Mouse (Mus musculus): ENCODE measurements around the gene Gmfb. TPM values are rescaled to one million over a fixed set of nuclear protein-coding genes. Genes with fewer than 3 reads are reported as not detected.
A peak's percentile ranks its signal among the peaks of the same experiment; 100 is the strongest.

The Gmfb gene
- polyA plus RNA-seq, 1 experiment from 2014 or later, result 79.6 TPM

GRCm38 (mm10) chr14:46778756-46779155, 43.3 kb downstream of the Gmfb start:
- ATAC-seq (ENCODE audit: insufficient read depth), result no peak
- Histone ChIP-seq H3K9me3 (ENCODE audit: low read depth, low read length) (peaks cover 3% of the 10 kb centered on the region; the same call in 1 of the 2 replicates), H3K27ac (ENCODE audit: low read depth) (no peak overlapping the region), H3K4me3 (ENCODE audit: low read depth, low read length) (no peak overlapping the region), H3K27me3 (ENCODE audit: insufficient read depth, low read length) (no peaks in the 10 kb centered on the region), H3K36me3 (ENCODE audit: insufficient read depth) (peaks cover 93% of the 10 kb centered on the region), H3K4me2 (no peak overlapping the region), H3K9ac (no peak overlapping the region), H3K4me1 (ENCODE audit: insufficient read depth) (no peaks in the 10 kb centered on the region)
- 97% methylated on average over 9 of the region's 9 CpGs for WGBS
- DNase-seq, result no peak
- no peak for TF ChIP-seq CTCF (IDR thresholded peaks at IDR 0.05; ENCODE audit: low read depth)

GRCm38 (mm10) chr14:46770036-46770435, 52.0 kb downstream of the Gmfb start:
- H3K27ac ChIP-seq (ENCODE audit: low read depth), result no peak overlapping the region
- peaks cover 75% of the 10 kb centered on the region for H3K36me3 ChIP-seq (ENCODE audit: insufficient read depth)
- no peak overlapping the region for H3K4me3 ChIP-seq (ENCODE audit: low read depth, low read length)
- ATAC-seq (ENCODE audit: insufficient read depth), result no peak
- H3K4me1 ChIP-seq (ENCODE audit: insufficient read depth), result no peaks in the 10 kb centered on the region
- no peaks in the 10 kb centered on the region for H3K27me3 ChIP-seq (ENCODE audit: insufficient read depth, low read length)
- no peak for TF ChIP-seq CTCF (IDR thresholded peaks at IDR 0.05; ENCODE audit: low read depth)
- no peak overlapping the region for H3K9ac ChIP-seq
- 62% methylated on average over 6 of the region's 6 CpGs for WGBS
- no peak overlapping the region for H3K4me2 ChIP-seq
- peak; percentile 14 for DNase-seq
- no peaks in the 10 kb centered on the region for H3K9me3 ChIP-seq (ENCODE audit: low read depth, low read length)

GRCm38 (mm10) chr14:46767116-46767515, 54.9 kb downstream of the Gmfb start:
- ATAC-seq (ENCODE audit: insufficient read depth) (no peak), DNase-seq (no peak)
- Histone ChIP-seq H3K4me3 (ENCODE audit: low read depth, low read length) (no peak overlapping the region), H3K9me3 (ENCODE audit: low read depth, low read length) (no peaks in the 10 kb centered on the region), H3K4me1 (ENCODE audit: insufficient read depth) (no peaks in the 10 kb centered on the region), H3K27ac (ENCODE audit: low read depth) (no peak overlapping the region), H3K36me3 (ENCODE audit: insufficient read depth) (peaks cover 72% of the 10 kb centered on the region), H3K4me2 (no peak overlapping the region), H3K9ac (no peak overlapping the region), H3K27me3 (ENCODE audit: insufficient read depth, low read length) (no peaks in the 10 kb centered on the region)
- WGBS, result 74% methylated on average over 12 of the region's 12 CpGs
- no peak for TF ChIP-seq CTCF (IDR thresholded peaks at IDR 0.05; ENCODE audit: low read depth)

- H3K36me3 ChIP-seq (ENCODE audit: insufficient read depth), result peaks cover 19% of the 10 kb centered on the region
- H3K27ac ChIP-seq (ENCODE audit: low read depth), result no peak overlapping the region
- H3K9me3 ChIP-seq (ENCODE audit: low read depth, low read length), result no peaks in the 10 kb centered on the region
- peak overlapping the region; percentile 84 for H3K9ac ChIP-seq
- 44% methylated on average over 6 of the region's 6 CpGs for WGBS
- no peaks in the 10 kb centered on the region for H3K27me3 ChIP-seq (ENCODE audit: insufficient read depth, low read length)
- no peak for TF ChIP-seq CTCF (IDR thresholded peaks at IDR 0.05; ENCODE audit: low read depth)
- ATAC-seq (ENCODE audit: insufficient read depth) (no peak), DNase-seq (no peak)
- H3K4me2 ChIP-seq, result peak overlapping the region; percentile 91
- H3K4me1 ChIP-seq (ENCODE audit: insufficient read depth), result peaks cover 12% of the 10 kb centered on the region
- peak overlapping the region; percentile 79 for H3K4me3 ChIP-seq (ENCODE audit: low read depth, low read length)
Observed at GRCm38 (mm10) chr14:46761186-46761585, 60.9 kb downstream of the Gmfb start.

GRCm38 (mm10) chr14:46760355-46761029, 61.5 kb downstream of the Gmfb start, which contains the start of gene Cdkn3:
Cdkn3 (plus strand) TSS chr14:46760541.
- H3K9me3 ChIP-seq (ENCODE audit: low read depth, low read length), result no peaks in the 10 kb centered on the region
- peak within 1 kb of the TSS; percentile 91 for H3K4me2 ChIP-seq
- peak within 1 kb of the TSS; percentile 79 for H3K4me3 ChIP-seq (ENCODE audit: low read depth, low read length)
- DNase-seq, result peak; percentile 96
- peak within 1 kb of the TSS; percentile 26; the same call in 1 of the 2 replicates for H3K27ac ChIP-seq (ENCODE audit: low read depth)
- H3K36me3 ChIP-seq (ENCODE audit: insufficient read depth), result peaks cover 16% of the 10 kb centered on the region
- H3K9ac ChIP-seq, result peak within 1 kb of the TSS; percentile 84
- ATAC-seq (ENCODE audit: insufficient read depth), result peak; percentile 100
- TF ChIP-seq CTCF (IDR thresholded peaks at IDR 0.05; ENCODE audit: low read depth), result no peak
- under 1% methylated on average over 54 of the region's 54 CpGs for WGBS
- H3K27me3 ChIP-seq (ENCODE audit: insufficient read depth, low read length), result no peaks in the 10 kb centered on the region
- peaks cover 12% of the 10 kb centered on the region for H3K4me1 ChIP-seq (ENCODE audit: insufficient read depth)

- Histone ChIP-seq H3K4me2 (peak overlapping the region; percentile 91), H3K4me3 (ENCODE audit: low read depth, low read length) (peak overlapping the region; percentile 79; the same call in 1 of the 2 replicates), H3K9me3 (ENCODE audit: low read depth, low read length) (no peaks in the 10 kb centered on the region), H3K27ac (ENCODE audit: low read depth) (no peak overlapping the region), H3K9ac (no peak overlapping the region), H3K4me1 (ENCODE audit: insufficient read depth) (peaks cover 12% of the 10 kb centered on the region), H3K36me3 (ENCODE audit: insufficient read depth) (peaks cover 13% of the 10 kb centered on the region), H3K27me3 (ENCODE audit: insufficient read depth, low read length) (no peaks in the 10 kb centered on the region)
- no peak for TF ChIP-seq CTCF (IDR thresholded peaks at IDR 0.05; ENCODE audit: low read depth)
- ATAC-seq (ENCODE audit: insufficient read depth) (no peak; the same call in 1 of the 2 replicates), DNase-seq (no peak)
- WGBS, result under 1% methylated on average over 7 of the region's 7 CpGs
Observed at GRCm38 (mm10) chr14:46759970-46760354, 62.1 kb downstream of the Gmfb start.

Other genes starting within 250 kb of the Gmfb start
- gene Cdkn3, start 61.7 kb downstream of the Gmfb start, polyA plus RNA-seq (2014; fragmentation: Nextera tagmentation; extraction: Ambion mirVana), result 70.1 and 71.6 TPM in 2 replicates
- gene Cnih1, start 33.8 kb downstream of the Gmfb start, polyA plus RNA-seq (2014; fragmentation: Nextera tagmentation; extraction: Ambion mirVana), result 205 and 208 TPM in 2 replicates
- gene Cgrrf1, start 9.9 kb upstream of the Gmfb start, polyA plus RNA-seq (2014; fragmentation: Nextera tagmentation; extraction: Ambion mirVana), result 42.6 and 43.9 TPM in 2 replicates
- 3.8 and 4.6 TPM in 2 replicates for gene Samd4, start 60.6 kb upstream of the Gmfb start, polyA plus RNA-seq (2014; fragmentation: Nextera tagmentation; extraction: Ambion mirVana)

Measured in lung, embryonic 14.5 days (tissue).